Mouse (Mus musculus) layer of hippocampus, postnatal 10 days (tissue): Measurements from ENCODE around the gene Gm10553. TPM values are rescaled to one million over a fixed set of nuclear protein-coding genes. Genes with fewer than 3 reads are reported as not detected.
"Not testable (repeated sequence)": the region's sequence is repeated elsewhere in the genome, so short reads cannot be mapped to it uniquely, and the experiment has no call there.

Source experiments
- DNase-seq, 2 experiments: peaks; one replicate each; pipeline ENCODE4 v3.0.0; 2021; ENCODE audit warnings: low spot score in 2 of 2
- long read RNA-seq: library from polyadenylated mRNA; stranded (forward); transcript quantifications from one replicate; pipeline ENCODE4 v2.0.0, GENCODE M21; 2023
- total RNA-seq, 2 experiments: library from RNA; stranded (reverse); gene quantifications; 2 replicates each; pipeline ENCODE4 v1.2.3; 2021

The Gm10553 gene
- total RNA-seq, result not detected
- long read RNA-seq, result 0 reads

GRCm38 (mm10) chr1:85099864-85100263 lies at the start of gene Gm10553:
TSS of gene Gm10553 (plus strand) at chr1:85100164.
- not testable (repeated sequence) for DNase-seq

GRCm38 (mm10) chr1:85071690-85072089 lies 28.3 kb upstream of the Gm10553 start:
- not testable (repeated sequence) for DNase-seq

GRCm38 (mm10) chr1:85073099-85073498 lies 26.9 kb upstream of the Gm10553 start:
- not testable (repeated sequence) for DNase-seq

- DNase-seq, result not testable (repeated sequence)
These were observed 15.2 kb upstream of the Gm10553 start for GRCm38 (mm10) chr1:85084803-85085202.

GRCm38 (mm10) chr1:85086211-85086610 lies 13.8 kb upstream of the Gm10553 start:
- DNase-seq, result not testable (repeated sequence)

- DNase-seq, result not testable (repeated sequence)
These were observed 7.8 kb upstream of the Gm10553 start for GRCm38 (mm10) chr1:85092169-85092568.

GRCm38 (mm10) chr1:85093011-85093572 lies 6.9 kb upstream of the Gm10553 start:
- not testable (repeated sequence) for DNase-seq

GRCm38 (mm10) chr1:85099081-85099480 lies 883 bp upstream of the Gm10553 start:
- DNase-seq, result not testable (repeated sequence)

- not testable (repeated sequence) for DNase-seq
These were observed 1.8 kb downstream of the Gm10553 start for GRCm38 (mm10) chr1:85101754-85102153.

- not testable (repeated sequence) for DNase-seq
These were observed 5.4 kb downstream of the Gm10553 start for GRCm38 (mm10) chr1:85105336-85105735.

- not testable (repeated sequence) for DNase-seq
These were observed 6.0 kb downstream of the Gm10553 start for GRCm38 (mm10) chr1:85106013-85106412.

GRCm38 (mm10) chr1:85109753-85110152 lies 9.8 kb downstream of the Gm10553 start, which contains the start of gene A530032D15Rik:
TSS of gene A530032D15Rik (minus strand) at chr1:85109853.
- not testable (repeated sequence) for DNase-seq

GRCm38 (mm10) chr1:85110876-85111275 lies 10.9 kb downstream of the Gm10553 start:
- not testable (repeated sequence) for DNase-seq

GRCm38 (mm10) chr1:85111572-85111971 lies 11.6 kb downstream of the Gm10553 start:
- not testable (repeated sequence) for DNase-seq

GRCm38 (mm10) chr1:85112266-85112665 lies 12.3 kb downstream of the Gm10553 start:
- DNase-seq, result not testable (repeated sequence)

GRCm38 (mm10) chr1:85112889-85113288 lies 12.9 kb downstream of the Gm10553 start:
- DNase-seq, result not testable (repeated sequence)

- not testable (repeated sequence) for DNase-seq
These were observed 14.1 kb downstream of the Gm10553 start for GRCm38 (mm10) chr1:85114078-85114477.

- DNase-seq, result peak; percentile 47 to 54
These were observed 14.9 kb downstream of the Gm10553 start for GRCm38 (mm10) chr1:85114666-85115402.

GRCm38 (mm10) chr1:85117537-85117936 lies 17.6 kb downstream of the Gm10553 start:
- DNase-seq, result not testable (repeated sequence)

GRCm38 (mm10) chr1:85118341-85118740 lies 18.4 kb downstream of the Gm10553 start:
- not testable (repeated sequence) for DNase-seq

GRCm38 (mm10) chr1:85121841-85122240 lies 21.9 kb downstream of the Gm10553 start:
- not testable (repeated sequence) for DNase-seq

GRCm38 (mm10) chr1:85133671-85134070 lies 33.7 kb downstream of the Gm10553 start:
- not testable (repeated sequence) for DNase-seq
